Mouse (Mus musculus): ENCODE measurements around the gene Sh2b3. TPM values are rescaled to one million over a fixed set of nuclear protein-coding genes. Genes with fewer than 3 reads are reported as not detected.

Sh2b3 gene
- polyA plus RNA-seq, 1 experiment from 2014 or later = 11.8 TPM

DNA sequence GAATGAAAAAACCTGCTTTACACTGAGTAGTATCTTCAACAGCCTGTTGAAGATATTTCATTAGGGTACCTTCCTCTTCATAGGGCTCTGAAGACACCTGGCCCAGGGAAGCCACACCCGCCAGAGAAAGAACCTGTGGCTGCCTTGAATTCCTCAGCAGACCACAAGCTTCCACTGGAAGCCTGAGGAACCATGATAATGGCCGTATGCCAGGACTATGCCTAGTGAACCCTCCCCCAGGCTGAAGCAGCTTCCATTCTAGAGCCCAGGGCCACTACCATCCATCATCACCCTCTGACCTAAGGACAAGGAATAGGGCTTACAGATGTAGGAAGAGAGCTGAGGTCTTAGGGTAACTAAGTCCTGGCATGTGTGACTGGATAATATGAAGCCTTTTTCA, 17.3 kb downstream of the Sh2b3 start:
- no peak overlapping the region for H3K4me3 ChIP-seq (ENCODE audit: low read depth, low read length)
- no peaks in the 10 kb centered on the region for H3K9me3 ChIP-seq (ENCODE audit: control insufficient read depth)
- no peak overlapping the region for H3K27ac ChIP-seq (ENCODE audit: low read depth, low read length)
- no peaks in the 10 kb centered on the region for H3K27me3 ChIP-seq (replicated peaks; ENCODE audit: control insufficient read depth, insufficient read depth, low read length)
- no peak overlapping the region for H3K9ac ChIP-seq (ENCODE audit: low read depth, low read length)
- H3K4me2 ChIP-seq (replicated peaks; ENCODE audit: low read depth) = no peak overlapping the region
- no peak for ATAC-seq
- H3K36me3 ChIP-seq (ENCODE audit: control insufficient read depth, insufficient read depth) = peaks cover 65% of the 10 kb centered on the region
- no peak for TF ChIP-seq CTCF (IDR thresholded peaks at IDR 0.05; ENCODE audit: low read depth)
- H3K4me1 ChIP-seq (replicated peaks; ENCODE audit: control insufficient read depth, insufficient read depth, low read length) = 0 out of 2 replicates have a peak, but pooled peaks cover 5% of the 10 kb centered on the region
- WGBS = 69% methylated on average over 2 of the region's 2 CpGs

- Histone ChIP-seq H3K4me3 (ENCODE audit: low read depth, low read length) (no peak overlapping the region), H3K9me3 (ENCODE audit: control insufficient read depth) (no peaks in the 10 kb centered on the region), H3K36me3 (ENCODE audit: control insufficient read depth, insufficient read depth) (peaks cover 59% of the 10 kb centered on the region), H3K27ac (ENCODE audit: low read depth, low read length) (peak overlapping the region; percentile 46; the same call in 1 of the 2 replicates), H3K9ac (ENCODE audit: low read depth, low read length) (no peak overlapping the region), H3K4me2 (replicated peaks; ENCODE audit: low read depth) (no peak overlapping the region), H3K27me3 (replicated peaks; ENCODE audit: control insufficient read depth, insufficient read depth, low read length) (no peaks in the 10 kb centered on the region), H3K4me1 (replicated peaks; ENCODE audit: control insufficient read depth, insufficient read depth, low read length) (0 out of 2 replicates have a peak, but pooled peaks cover 4% of the 10 kb centered on the region)
- ATAC-seq = no peak
- WGBS = 84% methylated on average over 5 of the region's 5 CpGs
- TF ChIP-seq CTCF (IDR thresholded peaks at IDR 0.05; ENCODE audit: low read depth) = no peak
These were observed 17.9 kb downstream of the Sh2b3 start for GRCm38 (mm10) chr5:121819559-121819958.

DNA sequence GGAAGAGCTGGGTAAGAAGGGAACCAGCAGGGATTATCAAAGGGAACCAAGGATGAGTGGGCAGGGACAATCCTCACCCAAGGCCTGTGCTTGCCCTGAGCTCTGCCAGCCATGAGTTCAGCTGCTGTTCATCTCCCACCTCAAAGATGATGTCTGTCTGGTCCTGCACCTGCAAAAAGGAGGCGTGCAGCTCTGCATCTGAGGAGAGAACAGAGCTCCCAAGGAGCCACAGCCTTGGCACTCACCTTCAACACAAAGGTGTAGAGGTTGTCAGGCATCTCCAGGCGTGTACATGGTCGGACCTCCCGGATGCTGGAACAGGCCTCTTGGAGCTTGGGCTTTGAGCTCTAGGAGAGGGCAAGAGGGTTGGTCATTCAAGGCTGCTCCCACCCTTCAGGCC, 18.6 kb downstream of the Sh2b3 start:
- Histone ChIP-seq H3K9ac (ENCODE audit: low read depth, low read length) (no peak overlapping the region), H3K27me3 (replicated peaks; ENCODE audit: control insufficient read depth, insufficient read depth, low read length) (no peaks in the 10 kb centered on the region), H3K36me3 (ENCODE audit: control insufficient read depth, insufficient read depth) (peaks cover 65% of the 10 kb centered on the region), H3K4me3 (ENCODE audit: low read depth, low read length) (no peak overlapping the region), H3K9me3 (ENCODE audit: control insufficient read depth) (no peaks in the 10 kb centered on the region), H3K4me2 (replicated peaks; ENCODE audit: low read depth) (no peak overlapping the region), H3K4me1 (replicated peaks; ENCODE audit: control insufficient read depth, insufficient read depth, low read length) (no peaks in the 10 kb centered on the region), H3K27ac (ENCODE audit: low read depth, low read length) (no peak overlapping the region; the same call in 1 of the 2 replicates)
- 86% methylated on average over 4 of the region's 4 CpGs for WGBS
- TF ChIP-seq CTCF (IDR thresholded peaks at IDR 0.05; ENCODE audit: low read depth) = no peak
- ATAC-seq = no peak

DNA sequence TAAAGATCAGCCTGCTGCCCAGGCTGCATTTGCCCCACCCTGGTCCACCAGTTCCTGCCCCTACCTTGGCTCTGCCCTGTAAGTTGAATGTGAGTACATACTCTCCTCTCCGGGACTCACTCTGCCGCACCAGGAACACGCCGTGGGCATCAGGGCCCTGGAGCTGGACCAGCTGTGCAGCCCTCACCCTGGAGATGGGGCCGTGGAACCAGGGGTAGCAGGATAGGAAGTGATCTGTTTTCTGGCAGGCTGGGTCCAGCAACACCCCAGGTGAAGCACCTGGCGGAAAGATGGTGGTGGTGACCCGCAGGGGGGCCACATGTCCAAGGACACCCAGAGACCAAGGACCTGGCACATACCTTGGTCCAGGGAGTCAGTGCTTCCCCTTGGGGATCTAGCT, 19.0 kb downstream of the Sh2b3 start:
- no peak overlapping the region for H3K4me3 ChIP-seq (ENCODE audit: low read depth, low read length)
- no peaks in the 10 kb centered on the region for H3K4me1 ChIP-seq (replicated peaks; ENCODE audit: control insufficient read depth, insufficient read depth, low read length)
- H3K9ac ChIP-seq (ENCODE audit: low read depth, low read length) = no peak overlapping the region
- WGBS = 90% methylated on average over 7 of the region's 7 CpGs
- peaks cover 70% of the 10 kb centered on the region for H3K36me3 ChIP-seq (ENCODE audit: control insufficient read depth, insufficient read depth)
- H3K9me3 ChIP-seq (ENCODE audit: control insufficient read depth) = no peaks in the 10 kb centered on the region
- TF ChIP-seq CTCF (IDR thresholded peaks at IDR 0.05; ENCODE audit: low read depth) = no peak
- H3K27ac ChIP-seq (ENCODE audit: low read depth, low read length) = no peak overlapping the region
- no peaks in the 10 kb centered on the region for H3K27me3 ChIP-seq (replicated peaks; ENCODE audit: control insufficient read depth, insufficient read depth, low read length)
- ATAC-seq = no peak
- H3K4me2 ChIP-seq (replicated peaks; ENCODE audit: low read depth) = no peak overlapping the region

- Histone ChIP-seq H3K27me3 (replicated peaks; ENCODE audit: control insufficient read depth, insufficient read depth, low read length) (no peaks in the 10 kb centered on the region), H3K4me1 (replicated peaks; ENCODE audit: control insufficient read depth, insufficient read depth, low read length) (no peaks in the 10 kb centered on the region), H3K27ac (ENCODE audit: low read depth, low read length) (no peak overlapping the region), H3K36me3 (ENCODE audit: control insufficient read depth, insufficient read depth) (peaks cover 70% of the 10 kb centered on the region), H3K4me3 (ENCODE audit: low read depth, low read length) (no peak overlapping the region), H3K9me3 (ENCODE audit: control insufficient read depth) (no peaks in the 10 kb centered on the region), H3K9ac (ENCODE audit: low read depth, low read length) (no peak overlapping the region), H3K4me2 (replicated peaks; ENCODE audit: low read depth) (no peak overlapping the region)
- no peak for ATAC-seq
- 84% methylated on average over 9 of the region's 9 CpGs for WGBS
- TF ChIP-seq CTCF (IDR thresholded peaks at IDR 0.05; ENCODE audit: low read depth) = no peak
These were observed 19.9 kb downstream of the Sh2b3 start for GRCm38 (mm10) chr5:121817551-121817950.

DNA sequence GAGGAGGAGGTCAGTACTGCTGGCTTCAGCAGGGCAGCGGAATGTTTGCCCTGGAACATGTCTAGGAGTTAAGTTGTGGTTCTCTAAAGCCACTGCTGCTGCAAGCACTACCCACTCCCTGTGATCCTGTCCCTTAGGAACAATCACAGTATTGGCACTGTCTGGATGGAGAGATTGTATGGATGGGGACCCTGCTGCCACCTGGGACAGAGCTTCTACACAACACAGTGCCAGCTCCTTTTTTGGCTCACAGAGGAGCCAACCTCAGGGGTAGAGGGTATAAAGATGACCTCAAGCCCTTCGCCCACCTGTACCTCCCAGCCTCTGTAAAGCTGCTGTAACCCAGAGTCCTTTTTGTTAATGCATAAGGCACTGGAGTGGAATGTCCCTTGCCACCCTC, 20.8 kb downstream of the Sh2b3 start:
- no peaks in the 10 kb centered on the region for H3K27me3 ChIP-seq (replicated peaks; ENCODE audit: control insufficient read depth, insufficient read depth, low read length)
- no peaks in the 10 kb centered on the region for H3K4me1 ChIP-seq (replicated peaks; ENCODE audit: control insufficient read depth, insufficient read depth, low read length)
- no peak overlapping the region for H3K4me2 ChIP-seq (replicated peaks; ENCODE audit: low read depth)
- 98% methylated on average over 2 of the region's 2 CpGs for WGBS
- no peak for ATAC-seq
- peaks cover 79% of the 10 kb centered on the region for H3K36me3 ChIP-seq (ENCODE audit: control insufficient read depth, insufficient read depth)
- no peak overlapping the region for H3K4me3 ChIP-seq (ENCODE audit: low read depth, low read length)
- no peak for TF ChIP-seq CTCF (IDR thresholded peaks at IDR 0.05; ENCODE audit: low read depth)
- no peak overlapping the region for H3K9ac ChIP-seq (ENCODE audit: low read depth, low read length)
- no peaks in the 10 kb centered on the region for H3K9me3 ChIP-seq (ENCODE audit: control insufficient read depth)
- H3K27ac ChIP-seq (ENCODE audit: low read depth, low read length) = no peak overlapping the region

DNA sequence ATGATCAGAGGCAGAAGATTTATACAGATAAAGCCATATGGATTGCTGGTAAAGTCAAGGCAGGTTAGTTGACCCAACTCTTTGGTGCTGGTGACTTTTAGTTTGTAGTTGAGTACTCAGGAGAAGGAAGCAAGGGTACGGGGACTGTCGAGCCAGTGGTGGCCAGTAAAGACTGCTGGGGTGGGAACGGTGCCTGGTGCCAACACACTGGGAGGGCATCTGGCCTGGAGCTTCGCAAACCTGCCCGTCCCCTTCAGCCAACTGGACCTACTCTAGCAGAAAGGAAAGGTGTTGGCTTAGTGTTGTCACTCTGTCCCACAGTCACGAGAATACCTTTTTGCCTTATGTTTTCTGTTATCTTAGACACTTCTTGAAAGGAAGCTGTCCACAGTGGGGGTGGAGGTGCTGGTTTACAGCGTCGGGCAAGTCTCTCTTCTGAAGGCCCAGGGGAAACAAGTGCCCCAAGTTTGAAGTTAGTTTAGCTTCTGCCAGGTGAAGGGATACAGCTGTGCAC, 21.5 kb downstream of the Sh2b3 start:
- 85% methylated on average over 8 of the region's 8 CpGs for WGBS
- no peak overlapping the region for H3K4me3 ChIP-seq (ENCODE audit: low read depth, low read length)
- H3K9ac ChIP-seq (ENCODE audit: low read depth, low read length) = no peak overlapping the region
- TF ChIP-seq CTCF (IDR thresholded peaks at IDR 0.05; ENCODE audit: low read depth) = no peak
- ATAC-seq = no peak
- H3K27me3 ChIP-seq (replicated peaks; ENCODE audit: control insufficient read depth, insufficient read depth, low read length) = no peaks in the 10 kb centered on the region
- no peak overlapping the region for H3K4me2 ChIP-seq (replicated peaks; ENCODE audit: low read depth)
- no peaks in the 10 kb centered on the region for H3K4me1 ChIP-seq (replicated peaks; ENCODE audit: control insufficient read depth, insufficient read depth, low read length)
- no peak overlapping the region for H3K27ac ChIP-seq (ENCODE audit: low read depth, low read length)
- H3K9me3 ChIP-seq (ENCODE audit: control insufficient read depth) = no peaks in the 10 kb centered on the region
- peaks cover 83% of the 10 kb centered on the region for H3K36me3 ChIP-seq (ENCODE audit: control insufficient read depth, insufficient read depth)
